Mouse (Mus musculus) mature B cell (primary cell): ENCODE data around the gene Prss23.

Experiments
- in situ Hi-C: fragments of 300-500 bp; cut with MboI; formaldehyde crosslinking; loops from 2 replicates; pipeline ENCODE4 v1.14.3; 2019

Prss23 gene

DNA sequence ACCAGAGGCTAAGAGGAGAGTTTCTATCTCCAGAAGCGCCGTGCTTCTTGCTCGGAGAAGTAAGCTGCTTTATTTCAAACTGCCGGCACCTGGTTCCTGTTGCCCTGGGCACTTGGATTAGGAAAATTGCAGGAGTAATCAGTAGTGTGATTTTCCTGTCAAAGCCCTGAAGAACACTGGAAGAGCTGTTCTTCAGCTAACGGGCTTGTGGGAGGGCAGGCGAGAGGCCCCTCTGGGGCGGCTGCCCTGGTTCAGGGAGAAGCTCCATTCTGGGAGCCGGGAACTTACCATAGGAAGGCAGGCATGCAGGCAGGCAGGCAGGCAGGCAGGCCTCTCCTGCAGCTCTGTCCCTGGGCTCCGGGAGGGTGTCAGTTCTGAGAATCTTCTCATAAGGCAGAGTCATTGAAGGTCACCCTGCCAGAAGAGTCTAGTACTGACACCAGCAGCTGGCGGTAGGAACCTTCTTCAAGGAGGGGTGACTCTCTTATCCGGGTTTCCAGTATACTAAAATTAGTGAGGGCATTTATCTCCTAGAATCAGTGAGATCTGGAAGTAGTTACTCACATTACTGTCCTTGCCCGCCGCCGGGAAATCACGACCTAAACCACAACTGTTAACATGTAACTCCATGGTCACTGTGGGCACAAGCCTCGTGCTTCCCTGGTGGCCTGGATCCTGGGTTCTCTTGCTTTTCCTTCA, at the start of gene Prss23:
Gene Prss23 (minus strand): TSS at position 457 of the 699 bp plus-strand sequence.
- in situ Hi-C loops = no loop called here

DNA sequence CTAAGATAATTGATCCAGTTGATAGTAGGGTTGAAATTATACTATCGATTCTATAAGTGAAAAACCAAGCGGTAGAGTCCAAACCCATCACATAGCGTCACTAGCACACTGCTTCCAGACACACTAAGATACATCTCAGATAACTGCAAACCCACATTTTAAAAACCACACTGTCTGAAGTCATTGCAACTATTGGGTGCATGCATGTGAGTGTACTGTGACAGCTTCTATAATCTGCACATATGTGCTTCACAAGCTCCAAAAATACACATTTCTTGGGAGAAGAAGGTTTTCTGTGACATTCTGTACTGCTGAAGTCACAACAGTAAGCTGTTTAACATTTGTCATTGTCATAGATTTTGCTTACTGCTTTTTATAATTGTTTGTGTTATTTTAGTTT, 49.1 kb upstream of the Prss23 start:
- in situ Hi-C loops = no loop called here

DNA sequence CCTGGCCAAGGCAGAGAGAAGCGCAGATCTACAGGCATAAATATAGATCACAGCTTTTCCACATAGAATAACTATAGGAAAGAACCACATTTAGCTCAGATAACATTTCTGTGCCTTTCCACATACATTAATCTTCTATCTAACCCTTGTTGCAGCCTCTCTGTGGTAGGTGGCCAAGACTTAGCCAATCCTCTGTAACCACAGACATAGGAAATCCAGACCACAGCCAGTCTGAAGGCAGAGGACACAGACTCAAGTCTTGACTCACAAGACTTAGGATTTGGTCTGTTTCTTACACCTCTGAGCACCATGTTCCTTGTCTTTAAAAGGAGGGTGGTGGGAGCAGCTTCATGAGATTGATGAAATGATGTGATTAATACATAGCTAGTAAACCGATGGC, 37.6 kb upstream of the Prss23 start:
- in situ Hi-C loops = no loop called here

DNA sequence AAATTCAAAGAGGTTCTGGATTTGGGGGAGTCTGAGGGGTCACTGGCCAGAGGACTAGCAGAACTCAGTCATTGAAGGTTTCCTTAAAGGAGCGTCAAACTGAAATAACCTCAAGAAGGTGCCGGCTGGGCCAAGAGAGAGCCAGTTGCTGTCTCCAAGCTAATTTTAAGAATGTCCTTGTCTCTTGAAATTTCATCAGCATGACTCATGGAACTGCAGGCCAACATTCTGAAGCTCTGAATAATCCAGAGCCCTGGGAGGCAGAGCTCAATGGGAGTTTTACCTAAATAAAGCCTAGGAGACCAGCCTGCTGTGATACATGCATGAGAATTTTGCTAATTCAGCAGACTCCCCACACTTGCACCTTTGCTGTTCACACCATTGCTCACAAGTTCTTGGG, 36.5 kb upstream of the Prss23 start:
- in situ Hi-C loops = no loop called here

DNA sequence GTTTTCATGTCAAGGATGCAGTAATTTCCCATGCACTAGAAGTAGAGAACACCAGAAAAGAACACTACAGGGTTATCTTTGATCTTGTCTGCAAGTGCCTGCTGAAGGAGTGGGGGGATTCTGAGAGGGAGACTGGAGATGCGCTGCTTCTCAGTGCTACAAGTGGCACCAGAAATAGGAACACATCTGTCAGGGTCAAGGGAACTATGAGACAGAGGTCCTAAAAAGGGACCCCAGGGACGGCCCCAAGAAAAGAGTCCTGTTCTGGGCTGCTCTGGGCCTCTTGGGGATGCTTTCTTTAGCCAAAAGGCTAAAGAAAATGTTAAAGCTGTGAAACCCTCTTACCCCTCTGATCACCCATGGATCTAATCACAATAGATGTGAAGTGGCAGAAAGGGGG, 35.2 kb upstream of the Prss23 start:
- in situ Hi-C loops = no loop called here

DNA sequence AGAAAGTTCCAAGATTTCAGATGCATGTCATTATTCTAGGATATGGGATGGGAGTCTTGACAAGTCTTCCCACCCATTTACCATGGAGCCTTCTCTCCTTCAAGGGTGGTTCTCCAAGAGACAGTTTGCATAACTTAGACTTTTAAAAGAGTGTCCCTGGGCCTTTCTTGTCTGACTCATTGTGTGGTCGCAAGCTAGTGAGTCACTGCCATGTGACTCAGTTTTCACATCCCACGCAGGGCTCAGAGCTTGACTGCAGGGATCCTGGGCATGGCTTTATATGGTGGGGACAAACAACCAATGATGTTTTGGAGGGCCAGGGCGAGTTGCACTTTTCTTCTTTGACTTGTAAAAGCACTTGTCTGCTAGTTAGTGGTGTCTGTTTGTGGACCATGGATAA, 34.0 kb upstream of the Prss23 start:
- in situ Hi-C loops = no loop called here

DNA sequence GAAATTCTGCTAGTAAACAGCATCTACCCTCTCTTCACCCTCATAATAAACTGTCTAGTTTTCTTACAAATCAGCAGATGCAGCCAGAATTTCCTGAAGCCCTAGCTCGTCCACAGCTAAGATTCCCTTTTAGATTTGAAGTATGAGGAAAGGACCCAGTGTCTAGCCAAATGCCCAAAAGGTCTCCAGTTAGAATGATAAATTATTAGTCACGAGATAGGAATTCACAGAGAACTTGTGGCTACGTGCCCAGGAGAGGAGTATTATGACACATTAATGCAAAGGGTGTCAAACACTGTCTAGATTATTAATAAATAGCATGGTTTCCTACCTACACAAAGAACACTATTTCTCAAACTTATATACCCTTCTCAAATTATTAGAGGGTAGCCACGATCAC, 32.6 kb upstream of the Prss23 start:
- in situ Hi-C loops = no loop called here

DNA sequence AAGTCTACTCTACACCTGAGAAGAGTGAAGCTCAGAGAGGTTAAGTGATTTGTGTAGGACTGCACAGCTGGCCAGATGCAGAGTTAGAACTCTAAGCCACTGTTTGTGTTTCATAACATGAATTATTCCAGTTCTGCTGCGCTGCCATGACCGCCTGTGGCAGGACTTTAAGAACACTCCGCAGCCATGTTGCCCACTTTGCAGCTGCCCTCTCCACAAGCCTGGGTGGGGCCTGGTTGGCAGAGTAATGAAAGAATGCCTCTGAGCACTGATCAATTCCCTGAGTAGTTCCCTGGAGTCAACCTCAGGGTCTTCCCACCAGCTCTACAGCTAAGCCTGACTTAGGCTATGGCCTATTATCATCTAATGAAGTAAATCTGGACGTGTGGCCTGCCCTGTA, 32.1 kb upstream of the Prss23 start:
- in situ Hi-C loops = no loop called here

DNA sequence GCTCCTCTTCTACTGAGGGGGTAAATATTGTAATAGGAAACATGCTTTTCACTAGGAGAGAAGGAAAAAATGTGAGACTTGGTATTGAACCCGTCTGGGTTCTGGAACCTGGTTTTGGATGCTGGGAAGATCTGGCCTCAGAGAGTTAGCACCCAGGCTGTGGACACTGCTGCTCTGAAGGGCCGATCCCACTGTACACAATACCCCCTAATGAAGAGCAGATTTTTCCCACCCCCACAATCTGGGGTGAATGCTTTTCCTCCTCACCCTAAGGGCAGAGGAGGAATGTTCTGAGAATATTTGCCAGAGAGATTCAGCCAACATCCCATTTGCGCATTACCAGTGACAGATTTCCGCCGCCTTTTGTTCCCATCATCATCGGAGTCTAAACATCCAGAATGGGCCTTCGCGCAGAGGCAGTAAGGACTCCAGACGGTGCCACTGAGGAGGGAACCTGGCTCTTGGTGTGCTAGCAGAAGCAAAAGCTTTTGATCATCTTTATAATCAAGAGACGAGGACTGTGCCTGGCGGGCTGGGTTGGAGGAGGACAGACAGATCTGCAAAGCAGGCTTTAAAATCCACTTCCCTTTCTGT, 31.6 kb upstream of the Prss23 start:
- in situ Hi-C loops = no loop called here

DNA sequence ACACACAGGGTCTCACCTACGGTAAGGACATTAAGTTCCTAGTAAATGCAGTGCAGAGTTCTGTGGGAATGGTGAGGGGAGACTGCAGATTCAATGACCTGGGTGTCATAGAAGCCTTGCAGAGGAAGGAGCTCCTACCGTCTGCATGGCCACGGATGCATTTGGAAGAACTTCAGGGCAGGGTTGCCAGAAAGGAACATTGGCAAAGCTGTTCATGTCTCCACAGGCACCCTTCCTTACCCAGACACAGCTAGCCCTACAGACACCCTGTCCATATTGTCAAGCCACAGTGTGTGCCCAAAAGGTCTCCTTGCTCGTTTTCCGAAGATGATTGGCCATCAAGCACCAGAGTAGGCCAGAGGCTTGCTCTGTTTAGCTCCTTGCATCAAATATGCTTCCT, 30.1 kb upstream of the Prss23 start:
- in situ Hi-C loops = no loop called here

DNA sequence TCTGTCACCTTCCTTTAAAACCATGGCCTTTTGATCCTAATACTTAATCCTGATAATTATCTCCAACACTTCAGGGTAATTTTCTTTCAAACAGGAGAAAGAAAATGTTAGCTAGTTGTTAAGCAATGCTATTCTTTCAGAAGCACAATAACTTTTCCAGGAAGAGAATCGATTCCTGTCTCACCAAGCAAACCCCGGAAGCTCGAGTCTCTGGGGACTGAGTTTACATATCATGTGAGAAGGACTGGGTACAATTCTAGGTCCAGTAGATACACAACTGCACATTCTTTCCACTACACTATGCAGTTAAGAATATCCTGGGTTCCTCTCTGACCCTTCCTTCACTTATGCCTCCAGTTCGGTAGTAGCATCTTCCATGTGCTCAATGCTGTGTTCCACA, 29.7 kb upstream of the Prss23 start:
- in situ Hi-C loops = no loop called here

DNA sequence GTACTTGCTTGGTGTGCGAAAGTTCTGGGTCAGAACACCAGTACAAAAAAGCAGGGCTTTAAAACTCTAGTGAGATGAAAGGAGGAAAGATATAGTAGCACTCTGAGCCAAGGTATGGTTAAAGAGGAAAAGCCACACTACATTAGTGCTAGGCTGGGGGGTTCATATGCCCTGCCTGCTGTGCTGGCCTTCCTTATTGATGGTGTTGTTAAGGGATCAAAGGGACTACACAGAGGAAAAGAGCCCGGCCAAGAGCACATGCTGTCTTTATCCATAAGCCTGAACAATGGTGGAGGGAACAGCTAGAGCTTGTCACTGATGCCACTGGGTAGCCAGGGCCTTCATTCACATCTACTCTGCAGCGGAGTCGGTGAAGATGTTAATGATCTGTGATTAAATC, 28.2 kb upstream of the Prss23 start:
- in situ Hi-C loops = no loop called here

DNA sequence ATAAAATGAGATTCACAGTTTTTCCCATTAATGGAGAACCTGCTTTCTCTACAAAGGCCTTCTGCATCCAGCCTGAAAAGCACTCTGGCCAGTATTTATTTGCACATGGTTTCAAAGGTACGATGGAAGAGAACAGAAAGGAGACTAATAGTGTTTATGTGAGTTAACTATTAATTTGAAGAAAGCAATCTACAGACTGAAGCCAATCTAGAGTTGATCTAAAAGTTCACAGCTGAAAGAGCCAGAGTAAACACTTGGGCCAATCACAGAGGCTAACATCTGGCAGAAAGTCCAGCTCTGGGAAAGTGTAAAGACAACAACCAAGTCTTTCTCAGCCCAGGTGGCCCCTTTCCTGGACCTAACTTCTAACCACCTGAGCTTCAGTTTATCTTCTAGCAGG, 27.1 kb upstream of the Prss23 start:
- in situ Hi-C loops = no loop called here

DNA sequence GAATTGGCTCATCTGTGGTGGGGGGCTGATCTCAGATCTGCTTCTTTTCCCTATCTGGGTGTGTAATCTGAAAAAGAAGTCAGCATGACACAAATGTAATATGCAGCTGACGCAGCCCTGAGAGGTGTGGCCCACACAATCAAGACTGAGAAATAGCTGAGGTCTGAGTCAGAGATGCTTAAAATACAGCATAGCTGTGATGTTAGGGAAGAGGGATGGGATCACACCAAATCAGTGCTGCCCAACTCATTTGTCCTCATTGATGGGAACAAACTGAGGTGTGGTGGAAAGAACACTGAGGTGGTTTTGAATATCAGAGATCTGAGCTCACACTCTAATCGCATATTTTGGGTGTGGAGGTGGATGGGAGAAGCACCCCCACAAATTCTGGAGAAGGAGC, 14.0 kb upstream of the Prss23 start:
- in situ Hi-C loops = no loop called here

DNA sequence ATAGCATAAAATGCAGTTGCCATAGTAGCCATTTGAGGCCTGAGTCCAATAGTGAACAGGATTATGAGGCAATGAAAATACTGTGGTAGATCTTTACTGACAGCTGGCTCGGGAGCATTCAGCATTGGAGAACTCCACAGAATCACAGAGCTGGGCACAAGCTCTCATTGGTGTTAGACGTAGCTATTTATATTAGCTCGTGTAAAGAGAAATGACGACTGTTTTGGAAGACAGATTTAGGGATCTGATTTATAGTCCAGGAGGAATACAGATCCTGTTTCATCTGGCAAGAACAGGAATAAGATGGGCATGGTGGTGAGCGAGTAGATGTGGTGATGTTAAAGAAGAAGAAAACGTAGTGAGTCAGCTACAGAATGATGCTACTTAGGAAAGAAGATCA, 12.4 kb upstream of the Prss23 start:
- in situ Hi-C loops = no loop called here

DNA sequence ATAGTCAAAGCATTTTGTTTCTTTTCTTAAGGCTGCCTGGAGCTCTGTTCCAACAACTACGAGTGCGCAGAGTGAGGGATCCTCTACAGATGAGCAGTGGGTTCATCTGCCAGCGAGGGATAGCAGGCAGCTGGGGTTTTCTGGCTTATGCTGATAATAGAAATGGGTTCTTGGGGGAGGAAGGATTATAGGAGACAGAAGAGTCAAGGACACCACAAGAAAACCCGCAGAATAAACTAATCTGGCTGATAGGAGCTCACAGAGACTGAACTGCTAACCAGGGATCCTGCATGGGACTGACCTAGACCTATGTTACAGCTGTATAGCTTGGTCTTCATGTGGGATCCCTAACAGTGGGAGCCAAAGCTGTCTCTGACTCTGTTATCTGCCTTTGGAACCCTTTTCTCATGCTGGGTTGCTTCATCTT, 456 bp upstream of the Prss23 start:
- in situ Hi-C loops = no loop called here

DNA sequence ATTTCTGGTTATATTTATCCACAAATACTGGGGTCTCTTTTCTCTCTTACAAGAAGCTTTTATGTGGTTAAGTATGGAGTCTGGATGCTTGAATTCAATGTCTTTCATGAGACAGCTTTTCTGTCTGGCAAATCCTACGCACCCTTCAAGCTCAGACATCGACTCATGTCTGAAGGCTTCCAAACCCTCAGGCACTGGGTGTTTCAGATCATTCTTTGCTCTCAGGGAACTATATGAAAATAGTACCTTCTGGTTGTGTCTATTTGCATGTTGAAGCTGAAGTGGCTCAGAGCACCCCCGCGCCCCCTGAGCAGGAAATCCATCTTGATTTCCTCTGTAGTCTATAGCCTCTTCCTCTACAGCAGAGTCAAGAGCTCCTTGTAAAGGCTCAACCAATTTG, 3.2 kb downstream of the Prss23 start:
- in situ Hi-C loops = loop anchor here (25.0 kb wide), 1 partner anchor 313 kb away; no protein-coding TSS in a partner anchor

DNA sequence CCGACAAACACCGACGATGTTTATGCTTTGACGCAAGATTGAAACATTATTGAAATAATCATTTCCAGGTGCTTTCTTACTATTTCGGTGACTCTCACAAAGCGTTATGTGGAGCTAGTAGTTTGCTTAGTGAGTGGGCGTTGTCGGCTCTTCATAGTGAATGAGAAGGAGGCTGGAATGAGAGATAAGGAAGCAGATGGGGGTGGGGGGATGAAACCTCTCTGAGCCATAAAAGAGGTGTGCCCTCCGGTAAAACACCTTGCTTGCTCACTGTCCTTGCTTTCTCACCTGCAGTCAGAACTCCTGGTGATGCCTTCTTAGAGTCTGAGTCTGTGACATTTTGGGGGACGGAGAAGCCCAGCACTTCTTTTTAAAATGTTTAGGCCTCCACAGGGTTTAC, 4.8 kb downstream of the Prss23 start:
- in situ Hi-C loops = loop anchor here (25.0 kb wide), 1 partner anchor 315 kb away; no protein-coding TSS in a partner anchor

DNA sequence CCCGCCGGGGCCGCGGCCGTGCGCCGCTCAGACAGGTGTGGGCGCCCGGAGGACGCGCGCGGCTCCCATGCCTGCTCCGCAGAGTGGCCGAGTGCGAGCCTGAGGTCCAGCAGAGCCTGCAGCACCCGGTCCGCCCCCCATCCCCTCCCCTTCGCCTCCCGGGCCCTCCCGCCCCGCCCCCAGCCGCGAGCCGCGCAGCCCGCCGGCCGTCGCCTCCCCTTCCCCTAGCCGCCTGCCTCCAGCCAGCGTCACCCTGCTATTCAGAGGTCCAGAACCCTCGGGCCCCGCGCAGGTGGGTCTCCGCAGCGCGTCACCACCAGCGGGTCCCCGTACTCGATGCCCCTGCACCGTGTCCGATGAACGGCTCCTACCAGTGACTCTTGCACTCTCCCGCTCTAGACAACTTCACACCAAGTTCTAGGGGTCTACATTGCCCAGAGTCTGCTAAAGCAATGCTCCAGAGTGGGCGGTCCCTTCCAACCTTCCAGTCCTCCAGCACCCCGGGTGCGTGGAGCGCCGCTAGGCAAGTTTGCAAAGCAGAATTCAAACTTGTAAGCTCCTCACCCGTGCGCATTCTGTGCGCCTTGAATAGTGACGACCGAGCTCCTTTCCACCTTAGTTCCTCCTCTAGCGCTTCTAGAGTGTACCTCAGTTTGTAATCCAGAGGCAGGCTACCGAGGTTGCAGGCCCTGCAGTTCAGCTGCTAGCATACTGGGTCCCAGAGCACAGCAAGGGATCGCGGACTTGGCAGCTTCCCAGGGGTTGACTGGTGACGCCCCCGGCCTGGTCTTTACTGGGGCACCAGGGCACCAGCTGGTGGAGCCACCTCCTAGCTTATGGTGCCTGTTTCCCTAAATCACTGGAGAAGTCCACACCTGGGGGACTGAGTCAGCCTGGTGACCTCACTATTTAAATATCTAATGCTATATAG, 9.3 kb downstream of the Prss23 start:
- in situ Hi-C loops = loop anchor here (25.0 kb wide), 1 partner anchor 320 kb away; no protein-coding TSS in a partner anchor

DNA sequence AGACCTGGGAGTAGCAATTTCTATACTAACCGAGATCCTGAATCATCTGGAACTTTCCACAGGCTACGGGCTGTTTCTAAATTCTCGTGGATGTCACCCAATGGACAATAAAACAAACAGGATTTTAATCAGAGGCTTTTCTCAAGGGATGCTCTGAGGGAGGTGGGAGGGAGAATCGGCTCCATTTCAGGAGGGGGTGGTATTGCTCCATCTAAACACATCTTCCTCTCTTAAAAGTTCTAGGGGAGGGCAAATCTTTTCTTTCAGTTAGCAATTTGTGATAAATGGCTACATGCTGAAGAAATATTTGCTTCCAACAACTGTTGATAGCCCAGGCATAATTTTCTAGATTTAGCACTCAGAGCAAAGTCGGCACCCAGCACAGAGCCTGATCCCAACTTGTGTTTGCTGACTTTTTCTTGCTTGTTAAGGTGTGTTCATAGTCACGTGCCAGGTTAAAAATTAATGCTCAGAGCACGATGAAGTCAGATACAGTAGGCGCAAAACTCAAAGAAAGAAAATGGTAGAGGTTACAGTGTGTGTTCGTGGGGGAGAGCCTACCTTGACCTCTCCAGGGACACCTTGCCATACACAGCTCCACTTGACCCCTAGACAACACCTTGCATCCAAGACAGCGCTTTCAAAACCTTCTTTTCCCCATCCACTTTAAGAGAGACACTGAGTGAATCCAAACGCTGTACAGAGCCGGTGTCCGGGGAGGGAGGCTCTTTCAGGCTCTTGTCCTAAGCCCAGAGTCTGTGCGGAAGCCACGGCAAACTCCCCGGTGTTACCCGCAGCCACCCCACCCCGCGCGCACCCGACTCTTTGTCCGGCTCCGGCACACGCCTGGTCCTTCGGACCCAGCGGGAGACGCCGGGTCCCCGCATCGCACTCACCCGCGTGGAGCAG, 10.2 kb downstream of the Prss23 start:
- in situ Hi-C loops = loop anchor here (25.0 kb wide), 1 partner anchor 320 kb away; no protein-coding TSS in a partner anchor

DNA sequence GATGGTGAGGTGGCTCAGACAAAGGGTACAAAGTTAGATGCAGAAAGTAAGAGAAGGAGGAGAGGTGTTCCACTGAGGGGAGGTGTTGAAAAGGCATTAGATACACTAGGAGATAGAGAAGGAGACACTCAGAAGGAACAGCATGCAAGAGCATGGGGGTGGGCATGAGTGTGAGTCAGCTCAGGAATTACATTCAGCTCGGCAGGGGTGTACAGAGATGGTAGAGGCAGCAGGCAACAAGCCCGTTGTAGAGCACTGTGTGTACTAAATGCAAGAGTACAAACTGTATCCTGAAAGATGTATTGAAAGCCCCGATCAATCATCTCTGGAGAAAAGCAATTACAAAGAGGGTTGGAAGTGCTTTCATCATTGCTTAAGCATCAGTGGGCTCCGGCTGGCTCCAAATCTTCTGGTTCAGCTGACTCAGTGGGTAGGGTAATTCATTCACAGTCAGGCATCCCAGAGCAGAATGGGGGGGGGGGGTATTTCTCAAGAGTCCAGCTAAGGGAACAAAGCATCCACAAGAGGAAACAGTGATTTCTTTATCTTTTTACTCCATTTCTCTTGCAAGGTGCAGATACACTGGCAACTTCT, 15.0 kb downstream of the Prss23 start:
- in situ Hi-C loops = loop anchor here (25.0 kb wide), 1 partner anchor 325 kb away; no protein-coding TSS in a partner anchor
